Mouse (Mus musculus) megakaryocyte, embryonic 14.5 days (primary cell): Measurements from ENCODE around the gene Erc1.

ENCODE experiments used
- FLI1 ChIP-seq: IDR thresholded peaks from 2 replicates; pipeline ENCODE4 v1.6.1; 2012; ENCODE audit warnings: low read length, inconsistent platforms, mixed read lengths
- GATA1 ChIP-seq: IDR thresholded peaks from 3 replicates; pipeline ENCODE4 v1.6.1; 2012; ENCODE audit warnings: mixed read lengths, low read length, inconsistent platforms, borderline replicate concordance

GRCm38 (mm10) chr6:119735937-119736336, 112.0 kb downstream of the Erc1 start:
- TF ChIP-seq FLI1 (no peak), GATA1 (no peak)
